Mouse (Mus musculus): ENCODE measurements around the gene Fam196a.

The Fam196a gene

DNA sequence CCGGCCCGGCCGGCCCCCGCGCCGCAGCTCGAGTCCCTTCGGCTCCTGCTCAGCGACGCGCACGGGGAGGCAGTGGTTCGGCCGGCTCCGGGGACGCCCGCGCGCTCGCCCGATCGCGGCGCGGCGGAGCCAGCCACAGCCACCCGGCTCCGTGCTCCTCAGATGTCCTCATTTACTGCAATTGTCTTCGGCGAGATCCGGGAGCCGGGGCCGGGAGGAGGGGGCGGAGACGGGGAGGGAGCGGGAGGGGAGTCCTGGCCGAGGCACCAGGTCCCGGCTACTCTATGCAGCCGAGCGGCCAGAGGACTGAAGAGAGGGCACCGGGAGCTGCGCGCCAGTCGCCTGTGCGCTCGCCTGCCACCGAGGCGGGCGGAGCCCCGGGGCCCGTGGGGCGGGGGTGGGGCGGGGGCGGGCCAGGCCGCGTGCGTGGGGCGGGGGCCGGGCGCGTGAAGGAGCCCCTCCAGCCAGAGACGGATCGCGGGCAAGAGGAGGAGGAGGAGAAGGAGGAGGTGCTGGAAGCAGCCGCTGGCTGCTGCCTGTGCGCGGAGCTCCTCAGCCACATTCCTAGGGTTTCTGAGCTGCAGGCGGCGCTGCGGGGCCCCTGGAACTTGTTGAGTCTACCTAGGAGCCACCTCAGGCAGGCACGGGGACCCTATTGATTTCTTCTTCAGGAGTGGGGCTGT, at the start of gene Fam196a:
Gene Fam196a (minus strand): TSS at position 504 of the 683 bp plus-strand sequence.
- no peak for DNase-seq (ENCODE audit: low read depth, low spot score)

DNA sequence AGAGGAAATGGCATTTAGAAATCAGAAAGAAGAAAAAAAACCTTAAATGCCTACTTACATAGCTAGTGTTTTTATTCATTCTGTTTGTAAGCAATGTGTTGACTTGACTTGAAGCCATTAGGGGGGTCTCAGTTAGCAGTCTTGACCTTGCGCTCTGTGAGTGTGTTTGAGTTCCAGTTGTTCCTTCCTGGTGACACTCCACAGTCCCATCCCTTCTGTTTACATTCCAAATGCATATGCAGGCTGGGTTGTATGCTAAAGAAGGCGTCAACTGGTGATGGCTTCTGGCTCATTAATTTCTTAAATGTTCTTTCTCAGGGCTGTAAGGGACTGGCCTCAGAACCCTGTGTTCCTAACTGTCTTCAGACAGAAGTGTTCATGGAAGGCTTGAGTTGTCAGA, 23.4 kb upstream of the Fam196a start:
- no peak for DNase-seq (ENCODE audit: low read depth, low spot score)

DNA sequence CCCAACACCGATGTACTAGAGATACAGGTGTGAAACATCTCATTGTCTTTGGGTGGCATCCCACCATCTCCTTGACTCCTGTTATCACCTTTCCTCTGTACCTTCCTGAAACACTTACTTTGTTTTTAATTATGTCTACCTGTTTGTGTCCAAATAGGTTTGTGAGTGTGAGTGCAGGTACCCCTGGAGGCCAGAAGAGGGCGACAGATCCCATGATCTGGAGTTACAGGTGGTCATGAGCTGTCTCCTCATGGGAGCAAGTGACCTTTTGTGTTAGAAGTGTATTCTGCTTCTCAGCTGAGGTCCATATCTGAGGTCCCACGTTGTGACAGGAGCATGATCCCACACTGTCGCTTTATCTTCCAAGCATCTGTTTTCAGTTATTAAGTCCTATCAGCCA, 22.6 kb upstream of the Fam196a start:
- no peak for DNase-seq (ENCODE audit: low read depth, low spot score)

DNA sequence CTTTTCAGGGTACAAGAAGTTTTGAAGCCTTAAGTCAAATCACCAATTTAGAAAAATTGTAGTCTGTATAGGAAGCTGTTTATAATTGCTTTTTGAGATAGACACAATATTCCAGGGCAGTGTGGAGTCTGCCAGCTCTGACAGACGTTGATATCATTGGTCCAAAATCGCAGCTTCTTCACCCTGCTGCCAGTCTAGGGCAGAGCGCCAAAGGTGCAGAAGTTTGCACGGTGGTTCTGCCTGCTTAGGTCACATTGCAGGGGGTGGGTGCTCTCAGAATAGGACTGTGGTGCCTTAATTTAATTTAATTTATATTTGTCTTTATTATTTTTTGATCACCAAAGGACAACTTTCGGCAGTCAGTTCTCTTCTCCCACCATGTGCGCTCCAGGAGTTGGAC, 20.9 kb upstream of the Fam196a start:
- DNase-seq (ENCODE audit: low read depth, low spot score) = no peak

DNA sequence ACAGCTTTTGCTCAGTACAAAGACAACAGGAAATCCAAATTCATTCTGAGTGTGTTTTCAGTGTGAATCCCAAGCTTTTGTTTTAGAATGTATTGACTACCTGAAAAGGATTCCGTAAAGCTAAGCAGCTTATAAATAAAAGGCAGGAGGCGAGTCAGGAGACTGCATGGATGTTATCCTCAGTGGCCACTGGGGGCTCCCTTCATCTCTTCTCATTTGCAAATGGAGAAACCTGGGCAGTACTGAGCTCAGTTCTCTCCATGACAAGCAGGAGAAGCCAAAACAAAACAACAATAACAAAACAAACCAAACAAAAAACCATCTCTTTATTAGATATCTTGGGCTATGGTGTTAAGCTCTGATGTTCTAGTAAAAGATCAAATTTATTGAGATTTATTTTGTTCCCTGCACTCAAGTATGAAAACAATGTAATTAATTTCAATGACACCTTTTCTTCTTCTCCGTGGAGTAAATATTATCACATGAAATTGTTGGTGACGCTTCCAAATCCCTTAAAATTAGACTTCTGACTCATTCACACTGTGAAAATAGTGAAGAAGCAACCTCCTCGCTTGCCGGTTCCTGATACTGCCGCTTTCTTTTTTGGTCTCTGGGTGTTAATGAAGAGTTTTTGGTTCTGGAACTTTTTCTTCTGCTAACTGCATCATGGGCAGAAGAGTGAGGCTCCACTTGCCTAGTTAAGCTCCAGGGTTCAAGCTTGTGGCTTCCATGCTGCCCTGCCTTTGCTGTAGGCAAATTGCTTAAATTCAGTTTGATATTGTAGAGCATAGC, 7.9 kb upstream of the Fam196a start:
- no peak for DNase-seq (ENCODE audit: low read depth, low spot score)

DNA sequence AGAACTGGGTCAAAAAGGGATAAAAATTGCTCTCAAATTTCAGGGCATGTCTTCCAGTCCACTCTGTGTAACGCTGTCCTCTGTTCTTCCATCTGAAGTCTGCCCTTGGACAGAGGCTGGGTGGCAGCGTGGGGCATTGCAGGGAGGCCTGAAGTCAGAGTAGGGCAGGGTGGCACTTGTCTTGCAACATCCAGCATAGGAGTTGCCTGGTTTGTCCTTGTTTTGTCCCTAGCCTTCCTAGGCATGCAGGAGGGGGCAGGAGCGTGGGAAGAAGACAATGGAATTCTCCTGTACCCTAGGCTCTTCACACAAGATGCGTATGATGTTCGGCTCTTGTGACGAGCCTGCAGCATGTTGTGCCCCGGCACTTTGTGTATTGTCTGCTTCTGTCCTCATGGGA, 5.5 kb upstream of the Fam196a start:
- no peak for DNase-seq (ENCODE audit: low read depth, low spot score)

DNA sequence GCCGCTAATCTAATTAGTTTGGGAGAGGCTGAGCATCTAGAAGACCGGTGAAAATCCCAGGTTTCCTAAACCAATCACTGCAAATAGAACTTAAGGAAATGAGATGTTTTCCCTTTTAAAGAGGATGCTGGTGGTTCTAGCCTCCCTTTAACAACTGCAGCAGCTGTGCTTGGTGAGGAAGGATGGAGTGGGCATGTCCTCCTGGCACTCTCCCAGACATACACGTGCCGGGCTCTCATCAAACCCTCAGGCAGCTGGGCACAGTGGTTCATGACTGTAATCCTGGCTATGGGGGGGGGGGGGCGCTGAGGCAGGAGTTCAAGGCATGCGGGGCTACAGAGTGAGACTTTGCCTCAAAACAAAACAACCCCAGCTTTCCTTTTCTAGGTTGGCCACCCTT, 4.8 kb upstream of the Fam196a start:
- no peak for DNase-seq (ENCODE audit: low read depth, low spot score)

DNA sequence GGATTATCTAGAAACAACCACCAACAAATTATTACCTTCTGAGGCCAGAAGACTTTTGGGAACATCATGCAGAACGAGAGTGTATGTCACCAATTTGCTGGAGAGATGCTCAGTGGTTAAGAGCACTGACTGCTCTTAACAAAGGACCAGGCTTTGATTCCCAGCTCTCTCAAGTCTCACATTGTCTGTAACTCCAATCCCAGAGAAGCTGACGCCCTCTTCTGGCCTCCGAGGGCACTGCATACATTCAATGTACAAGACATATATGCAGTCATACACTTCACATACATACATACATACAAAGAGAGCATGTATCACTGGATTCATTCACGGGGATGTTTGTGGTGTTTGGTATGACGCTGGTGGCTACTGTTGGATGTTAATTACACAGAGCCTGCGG, 3.7 kb upstream of the Fam196a start:
- DNase-seq (ENCODE audit: low read depth, low spot score) = no peak

DNA sequence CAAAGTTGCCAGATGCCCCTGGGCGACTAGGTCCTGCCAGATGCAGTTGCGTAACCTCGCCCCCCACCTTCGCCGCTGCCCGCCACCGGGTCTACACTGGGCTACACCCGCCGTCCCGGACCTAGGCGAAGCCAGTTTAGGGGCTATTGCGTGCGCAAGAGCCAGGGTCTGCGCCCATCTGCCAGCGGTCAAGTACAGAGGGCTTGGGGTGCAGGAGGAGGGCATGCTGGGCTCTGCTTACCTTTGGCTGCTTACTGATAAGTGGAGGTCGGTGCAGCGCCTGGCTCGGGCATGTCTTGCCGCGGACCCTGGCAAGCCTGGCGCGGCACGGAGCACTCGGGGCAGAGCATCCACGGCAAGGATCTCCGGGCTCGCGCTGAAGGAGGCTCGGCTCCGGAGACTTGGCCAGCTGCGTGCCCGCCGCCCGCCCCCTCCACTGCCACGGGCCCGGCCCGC, 731 bp downstream of the Fam196a start:
- no peak for DNase-seq (ENCODE audit: low read depth, low spot score)

DNA sequence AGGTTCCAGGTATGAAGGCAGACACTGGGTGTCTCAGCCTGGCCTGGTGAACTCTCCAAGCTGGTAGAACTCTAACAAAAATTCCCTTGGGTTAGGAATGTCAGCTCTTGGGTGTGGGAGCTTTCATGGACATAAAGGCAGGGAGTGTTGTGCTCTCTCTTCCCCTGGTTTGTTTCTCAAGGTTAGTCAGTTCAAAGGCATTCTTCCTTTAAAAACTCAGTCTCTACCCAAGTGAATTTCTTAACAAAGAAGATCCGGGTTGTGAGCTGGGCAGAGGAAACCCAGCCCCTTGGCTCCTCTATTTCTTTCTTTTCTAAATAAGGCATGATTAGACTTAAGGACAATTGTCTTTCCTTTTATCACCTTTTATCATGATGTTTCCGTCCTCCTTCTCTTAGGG, 6.3 kb downstream of the Fam196a start:
- DNase-seq (ENCODE audit: low read depth, low spot score) = no peak

DNA sequence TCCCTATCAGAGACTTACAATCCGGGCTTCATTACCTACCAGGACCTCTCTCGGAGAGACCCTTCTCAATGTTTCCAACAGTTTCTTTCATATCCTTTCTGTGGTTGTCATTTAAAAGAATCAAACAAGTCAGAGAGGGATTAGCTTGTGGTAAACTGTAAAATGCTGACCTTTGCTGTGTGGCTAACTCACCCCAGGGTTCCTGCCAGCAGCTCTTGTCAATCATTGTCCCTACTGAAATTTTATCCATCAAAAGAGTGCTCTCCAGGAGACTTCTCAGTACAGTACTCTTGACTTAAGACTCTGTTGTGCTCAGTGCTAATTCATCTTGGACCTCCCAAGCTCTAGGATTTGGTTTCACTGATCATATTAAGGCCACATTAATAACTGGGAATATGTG, 36.2 kb downstream of the Fam196a start:
- no peak for DNase-seq (ENCODE audit: low read depth, low spot score)

DNA sequence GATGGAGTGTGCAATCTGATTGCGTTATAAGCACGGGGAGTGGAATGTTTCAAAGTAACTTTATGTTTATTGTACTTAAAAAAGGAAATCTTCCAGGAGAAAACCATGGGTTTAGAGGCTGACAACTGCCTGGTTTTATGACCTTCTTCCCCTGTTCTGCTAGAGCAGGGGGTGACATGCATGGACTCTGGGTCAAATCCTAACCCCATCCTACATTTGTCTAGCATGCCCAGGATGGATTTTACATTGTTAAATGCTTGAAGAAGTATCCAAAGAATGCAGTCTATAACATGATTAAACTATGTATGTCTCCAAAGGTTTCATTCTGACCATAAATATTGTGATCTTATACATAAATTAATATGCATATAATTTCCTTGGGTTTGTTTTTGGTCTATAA, 38.8 kb downstream of the Fam196a start:
- DNase-seq (ENCODE audit: low read depth, low spot score) = no peak

DNA sequence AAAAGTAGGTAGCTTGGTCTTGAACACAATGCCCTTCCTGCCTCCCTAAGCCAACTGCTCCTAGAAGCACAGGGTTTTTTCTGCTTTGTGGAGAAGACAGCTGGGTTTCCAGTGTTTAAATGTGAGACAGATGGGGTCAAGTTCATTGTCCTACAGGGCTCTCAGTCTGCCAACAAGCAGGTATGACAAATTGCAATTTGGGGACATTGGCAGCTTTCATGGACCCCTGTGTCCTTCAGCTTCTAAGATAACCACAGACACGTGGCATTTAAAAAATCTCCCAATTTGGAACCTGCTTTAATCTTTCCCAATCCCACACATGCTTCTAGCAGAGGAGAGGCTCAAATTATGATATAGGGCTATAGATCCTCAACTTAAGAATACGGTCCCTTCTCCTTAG, 43.6 kb downstream of the Fam196a start:
- no peak for DNase-seq (ENCODE audit: low read depth, low spot score)

DNA sequence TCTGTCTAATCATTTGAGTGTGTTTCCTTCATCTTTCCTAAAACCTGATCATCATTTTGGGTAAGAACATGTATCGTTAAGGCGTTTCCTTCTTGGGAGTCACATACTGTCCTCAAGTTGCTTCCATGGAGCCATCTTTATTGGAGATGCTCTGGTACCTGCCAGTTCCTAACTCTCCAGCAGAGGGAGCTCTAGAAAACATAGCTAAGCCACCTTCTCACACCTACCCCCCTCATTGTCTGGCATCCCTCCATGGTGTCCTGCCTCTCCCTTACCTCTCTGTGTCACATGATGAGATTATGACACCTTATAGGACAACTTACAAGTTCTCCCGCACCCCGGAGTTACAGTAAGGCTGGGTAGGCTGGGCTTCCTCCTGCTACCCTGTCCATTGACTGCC, 45.3 kb downstream of the Fam196a start:
- DNase-seq (ENCODE audit: low read depth, low spot score) = no peak

DNA sequence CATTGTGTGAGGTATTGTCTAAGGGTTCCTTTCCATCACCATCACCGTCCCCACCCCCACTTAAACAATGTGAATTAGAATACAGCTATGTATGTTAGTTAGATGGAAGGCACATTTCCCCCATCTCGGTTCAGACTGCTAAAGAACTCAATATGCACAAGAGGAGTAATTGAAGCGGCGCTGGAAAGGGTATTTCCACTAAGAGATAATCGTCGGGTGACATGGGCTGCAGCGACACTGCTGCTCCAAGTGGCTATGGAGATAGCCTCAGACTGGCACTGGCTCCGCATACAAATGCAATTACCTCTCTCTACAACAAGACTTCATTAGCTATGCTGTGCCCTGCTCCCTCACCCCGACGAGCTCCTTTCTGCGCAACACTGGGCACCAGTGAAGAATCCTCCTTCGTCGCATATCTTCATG, 45.8 kb downstream of the Fam196a start:
- DNase-seq (ENCODE audit: low read depth, low spot score) = no peak

DNA sequence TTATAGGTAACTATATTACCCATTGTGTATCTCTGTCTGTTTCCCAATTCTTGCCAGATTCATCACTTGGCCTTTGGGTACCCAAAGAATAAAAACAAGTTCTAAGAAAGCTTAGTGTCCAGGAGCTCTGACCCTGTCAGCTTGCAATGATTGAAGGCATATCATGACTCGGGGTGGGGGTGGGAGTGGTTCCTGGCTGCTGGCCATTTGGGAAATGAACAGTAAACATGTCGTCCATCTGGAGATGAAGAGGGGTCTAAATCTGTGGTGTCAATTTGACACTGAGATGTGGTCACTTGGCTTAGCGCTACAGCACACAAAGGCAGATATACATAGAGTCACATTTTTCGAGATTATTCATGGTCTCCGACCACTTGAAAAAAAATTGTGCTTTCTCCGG, 54.7 kb downstream of the Fam196a start:
- no peak for DNase-seq (ENCODE audit: low read depth, low spot score)

DNA sequence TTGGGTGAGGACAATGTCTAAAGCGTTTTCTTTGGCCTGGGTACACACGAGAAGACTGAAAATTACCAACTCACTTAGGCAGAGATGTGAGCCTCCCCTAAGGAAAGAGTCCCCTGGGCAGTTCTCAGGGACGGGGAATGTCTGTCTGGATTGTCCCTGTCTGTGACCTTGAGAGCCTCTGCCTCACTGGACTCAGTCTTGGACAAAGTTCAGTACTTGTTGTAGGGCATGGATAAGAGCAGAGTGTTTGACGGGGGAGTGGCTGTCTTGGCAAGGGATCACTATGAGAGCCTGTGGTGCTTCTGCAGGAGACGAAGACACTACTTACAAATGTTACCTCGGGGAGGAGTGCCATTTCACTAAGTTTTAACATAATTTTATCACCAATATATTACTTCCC, 57.8 kb downstream of the Fam196a start:
- no peak for DNase-seq (ENCODE audit: low read depth, low spot score)

DNA sequence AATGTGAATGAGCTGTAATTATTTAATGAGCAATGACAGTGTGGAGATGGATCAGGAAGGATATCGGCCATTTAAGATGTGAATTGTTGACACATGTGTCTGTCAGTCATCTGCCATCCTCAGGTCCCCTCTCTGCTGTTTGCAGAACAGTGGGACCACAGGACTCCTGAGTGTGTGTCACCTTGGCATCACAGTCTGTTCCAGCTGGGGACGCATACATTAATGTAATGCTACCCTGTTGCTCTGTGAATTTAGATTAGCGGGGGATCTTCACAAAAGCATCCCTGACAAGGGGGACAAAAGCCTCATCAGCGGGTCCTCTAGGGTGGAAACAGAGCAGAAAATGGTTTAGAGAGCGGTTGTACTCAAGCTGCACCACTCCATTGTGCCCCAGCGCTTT, 59.2 kb downstream of the Fam196a start:
- DNase-seq (ENCODE audit: low read depth, low spot score) = no peak

DNA sequence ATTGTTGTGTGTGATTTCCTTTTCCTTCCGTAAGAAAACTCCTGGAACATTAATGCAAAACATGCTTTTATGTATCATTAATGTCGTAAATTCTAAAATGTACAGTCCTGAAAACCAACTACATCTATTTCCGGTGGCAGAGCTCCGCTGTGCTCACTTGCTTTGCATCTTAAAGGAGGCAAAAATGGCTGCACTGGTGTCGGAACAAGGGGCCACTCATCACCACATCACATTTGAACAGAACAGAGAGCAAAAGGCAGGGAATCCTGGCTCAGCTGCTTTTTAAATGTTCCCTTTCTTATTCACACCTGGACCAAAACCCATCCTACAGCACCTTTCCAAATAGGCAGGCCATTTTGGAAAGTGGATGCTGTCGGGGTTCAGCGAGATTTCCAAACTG, 65.2 kb downstream of the Fam196a start:
- no peak for DNase-seq (ENCODE audit: low read depth, low spot score)

DNA sequence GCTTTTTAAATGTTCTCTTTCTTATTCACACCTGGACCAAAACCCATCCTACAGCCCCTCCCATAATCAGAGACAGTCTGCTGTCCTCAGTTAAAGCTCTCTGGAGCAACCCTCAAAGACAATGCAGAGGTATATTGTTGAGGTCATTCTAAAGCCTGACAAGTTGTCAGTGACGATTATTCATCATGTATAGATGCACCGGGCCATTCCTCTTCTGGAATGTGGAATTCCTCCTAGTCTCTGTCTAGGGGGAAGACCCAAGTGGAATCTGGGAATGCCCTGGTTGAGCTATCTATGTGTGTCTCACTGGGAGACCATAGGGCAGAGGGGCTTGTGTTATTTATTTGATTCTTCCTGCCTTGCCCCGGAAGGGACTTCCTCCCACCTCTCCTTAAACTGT, 65.7 kb downstream of the Fam196a start:
- no peak for DNase-seq (ENCODE audit: low read depth, low spot score)

DNA sequence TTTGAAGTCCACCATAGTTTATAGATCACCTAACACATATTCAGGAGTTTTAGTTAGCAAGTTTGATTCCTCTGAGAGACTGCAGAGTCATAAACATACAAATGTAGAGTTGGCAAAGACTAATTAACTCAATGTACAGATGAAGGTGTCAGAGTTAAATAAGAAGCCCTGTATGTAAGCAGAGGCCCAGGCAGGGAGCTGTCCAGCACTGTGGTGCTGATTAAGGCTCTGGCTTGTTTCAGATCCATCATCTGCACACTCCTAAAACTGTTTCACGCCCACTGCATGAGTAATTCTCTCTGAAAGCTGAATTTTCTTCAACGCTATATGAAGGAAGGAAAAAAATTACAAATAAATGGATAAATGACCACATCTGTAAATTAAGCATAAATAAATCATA, 74.1 kb downstream of the Fam196a start:
- no peak for DNase-seq (ENCODE audit: low read depth, low spot score)

DNA sequence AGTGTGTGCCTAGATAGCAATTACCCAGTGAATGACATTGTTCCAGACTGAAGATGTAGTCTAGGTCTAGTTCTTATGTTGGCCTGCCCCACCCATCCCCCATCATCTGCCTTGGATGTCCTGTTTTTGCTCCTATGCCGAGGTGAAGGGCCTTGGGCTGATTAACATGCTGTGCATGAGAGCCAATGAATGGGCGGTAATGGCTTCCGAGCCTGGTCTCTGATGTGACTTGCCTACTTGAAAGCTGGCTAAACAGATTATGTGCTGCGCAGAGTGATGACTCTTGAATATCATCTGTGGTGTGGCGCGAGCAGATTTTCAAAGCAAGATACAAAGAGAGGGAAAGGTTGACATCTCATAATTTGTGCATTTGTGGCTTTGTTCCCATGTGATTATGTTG, 76.2 kb downstream of the Fam196a start:
- no peak for DNase-seq (ENCODE audit: low read depth, low spot score)

DNA sequence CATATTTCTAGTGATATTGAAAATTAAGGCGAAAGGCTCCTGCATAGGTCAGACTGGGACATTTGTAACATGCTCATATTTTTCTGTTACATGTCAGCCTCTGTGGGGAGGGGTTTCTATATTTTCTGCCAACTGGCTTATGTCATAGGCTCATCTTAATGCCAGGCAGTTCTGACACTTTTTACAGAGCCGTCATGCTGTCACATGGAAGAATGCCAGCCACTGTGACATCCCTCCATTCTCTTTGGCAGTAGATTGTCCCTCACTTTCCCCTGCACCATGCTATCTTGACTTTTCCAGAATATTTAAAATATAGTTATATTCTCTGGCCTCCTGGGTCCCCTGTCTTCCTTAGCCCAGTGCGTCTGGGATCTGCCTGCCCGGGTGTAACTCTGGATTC, 95.5 kb downstream of the Fam196a start:
- no peak for DNase-seq (ENCODE audit: low read depth, low spot score)

Data from CD4-positive helper T cell, adult 2 months (primary cell).